Mouse (Mus musculus) olfactory bulb, adult 2 months (tissue): ENCODE measurements around the gene Cebpg. TPM values are rescaled to one million over a fixed set of nuclear protein-coding genes. Genes with fewer than 3 reads are reported as not detected.

ENCODE experiments used
- H3K27ac ChIP-seq: fragments of 200-500 bp; 2 replicates; pipeline ENCODE4 v1.5.1; 2012; ENCODE audit warnings: low read depth, low read length; ENCODE audit not compliant: insufficient read depth
- H3K4me1 ChIP-seq: fragments of 200-500 bp; 2 replicates; pipeline ENCODE4 v1.6.1; 2012; ENCODE audit warnings: low read length; ENCODE audit not compliant: control insufficient read depth, insufficient read depth
- H3K4me3 ChIP-seq: fragments of 200-500 bp; 2 replicates; pipeline ENCODE4 v1.5.1; 2012; ENCODE audit warnings: mild to moderate bottlenecking, low read depth, low read length, moderate library complexity; ENCODE audit not compliant: insufficient read depth
- CTCF ChIP-seq: fragments of 200-500 bp; IDR thresholded peaks from 2 replicates; pipeline ENCODE4 v1.5.1; 2012; ENCODE audit warnings: low read depth, mild to moderate bottlenecking, low read length, moderate library complexity; ENCODE audit not compliant: insufficient read depth
- POLR2A ChIP-seq: fragments of 200-500 bp; IDR thresholded peaks from 2 replicates; pipeline ENCODE4 v1.6.1; 2012; ENCODE audit warnings: mild to moderate bottlenecking, low read depth, low read length, moderate library complexity; ENCODE audit not compliant: insufficient read depth
- WGBS: fragments of 180-500 bp; shearing (Covaris S2); methylation state at CpG from one replicate; pipeline ENCODE4 v1.1.7; 2018; 5-methylcytosine and 5-hydroxymethylcytosine counted together
- polyA plus RNA-seq: library from polyadenylated mRNA; stranded (reverse); fragments of >200 nt; gene quantifications from 2 replicates; pipeline ENCODE4 v1.2.4, GENCODE M21; 2012; ENCODE audit warnings: low replicate concordance; ENCODE audit not compliant: missing spikeins, insufficient read depth, insufficient read length

Cebpg gene
- polyA plus RNA-seq, 1 experiment, result not detected

DNA sequence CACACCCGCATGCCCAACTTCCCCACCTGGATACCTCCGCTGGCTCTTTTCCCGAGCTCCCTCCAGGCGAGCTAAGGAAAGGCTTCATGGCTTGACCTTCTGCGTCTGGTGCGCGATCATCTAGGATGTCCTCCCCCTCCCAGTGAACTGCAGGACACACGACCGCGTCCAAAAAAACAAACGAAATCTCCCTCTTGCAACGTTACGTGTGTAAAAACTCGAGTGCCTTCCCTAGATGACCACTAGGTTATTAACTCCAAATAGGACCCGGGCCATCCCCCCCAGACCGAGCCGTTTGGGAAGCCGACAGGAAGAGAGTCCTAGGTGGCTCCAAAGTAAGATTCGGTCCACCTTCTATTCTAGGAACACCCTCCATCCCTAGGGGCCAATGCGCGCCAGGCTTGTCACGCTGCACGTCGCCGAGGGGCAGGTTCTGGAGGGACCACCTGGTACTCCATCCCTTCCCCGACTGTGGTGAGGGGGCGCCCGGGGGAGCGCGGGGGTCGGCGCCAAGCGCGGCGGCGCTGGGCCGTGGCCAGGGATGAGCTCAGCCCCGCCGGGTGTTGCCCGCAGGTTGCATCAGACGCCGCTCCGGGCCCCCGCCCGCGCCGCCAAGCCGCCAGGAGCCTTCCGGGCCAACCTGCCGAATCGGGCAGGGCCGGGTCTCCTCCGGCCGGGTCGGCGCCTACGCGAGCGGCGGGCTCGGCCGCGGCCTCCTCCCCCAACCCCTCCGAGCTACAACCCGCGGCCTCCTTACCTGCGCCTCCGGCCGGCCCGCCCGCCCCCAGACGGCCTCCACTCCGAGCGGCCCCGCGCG lies 546 bp downstream of the Cebpg start:
- under 1% methylated on average over 69 of the region's 77 CpGs for WGBS
- peaks cover 2% of the 10 kb centered on the region for H3K4me1 ChIP-seq
- no peak; the same call in 1 of the 2 replicates for TF ChIP-seq POLR2A
- TF ChIP-seq CTCF, result no peak
- H3K4me3 ChIP-seq, result peak overlapping the region; percentile 87
- peak overlapping the region; percentile 48; the same call in 1 of the 2 replicates for H3K27ac ChIP-seq

DNA sequence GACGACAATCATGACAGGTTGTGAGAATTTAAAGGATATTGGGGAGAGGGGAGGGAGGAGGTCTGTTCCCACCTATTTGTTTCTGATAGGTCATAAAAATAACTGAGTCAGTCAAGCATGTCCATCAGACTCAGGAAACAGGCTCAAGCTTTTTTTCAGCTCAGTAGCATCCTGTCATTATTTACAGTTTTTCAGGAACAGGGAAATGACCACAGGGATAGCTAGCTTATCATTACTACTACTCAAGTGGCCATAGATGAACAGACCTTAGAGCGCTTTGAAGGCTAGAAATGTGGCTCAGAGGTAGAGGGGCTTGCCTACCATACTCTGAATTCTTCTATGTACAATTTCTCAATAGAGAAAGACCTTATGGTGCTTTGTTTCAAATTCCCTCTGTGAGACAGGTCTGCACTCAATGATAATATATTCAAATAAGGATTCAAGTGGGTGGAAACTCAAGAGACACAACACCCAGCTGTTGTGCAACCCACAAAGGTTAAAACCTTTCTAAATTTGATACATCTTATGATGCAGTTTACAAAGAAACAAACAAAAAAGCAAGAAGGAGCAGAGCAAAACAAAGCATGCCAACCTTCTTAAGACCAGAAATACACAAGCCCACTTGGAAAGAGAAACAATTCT lies 1.3 kb downstream of the Cebpg start:
- 61% methylated on average over 2 of the region's 2 CpGs for WGBS
- no peak for TF ChIP-seq POLR2A
- TF ChIP-seq CTCF, result no peak
- H3K4me1 ChIP-seq, result peaks cover 4% of the 10 kb centered on the region
- peak overlapping the region; percentile 87 for H3K4me3 ChIP-seq
- H3K27ac ChIP-seq, result no peak overlapping the region

DNA sequence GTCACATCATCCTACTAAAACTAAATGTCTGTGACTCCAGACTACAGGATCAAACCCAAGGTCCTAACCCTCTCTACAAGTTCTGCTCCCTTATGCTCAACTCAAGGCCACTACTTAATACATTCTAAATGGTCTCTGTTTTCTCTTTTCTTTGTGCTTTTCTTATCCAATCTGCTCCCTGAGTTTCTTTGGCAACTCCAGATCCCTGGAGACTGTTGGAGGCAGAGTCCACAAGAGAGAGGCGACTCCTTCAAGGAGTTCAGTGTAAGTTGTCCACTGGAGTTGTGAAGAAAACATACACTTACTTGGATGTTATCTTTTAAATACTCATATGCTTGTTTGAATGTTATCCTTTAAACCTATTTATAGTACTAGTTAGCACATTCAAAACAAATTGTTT lies 2.1 kb downstream of the Cebpg start:
- TF ChIP-seq POLR2A (no peak), CTCF (no peak)
- no peak overlapping the region for H3K27ac ChIP-seq
- H3K4me3 ChIP-seq, result no peak overlapping the region
- WGBS, result 84% methylated on average over 1 of the region's 1 CpGs
- H3K4me1 ChIP-seq, result peaks cover 4% of the 10 kb centered on the region

- no peak for TF ChIP-seq POLR2A
- TF ChIP-seq CTCF, result no peak
- Histone ChIP-seq H3K4me3 (no peak overlapping the region), H3K4me1 (peaks cover 4% of the 10 kb centered on the region), H3K27ac (no peak overlapping the region)
- WGBS, result 80% methylated on average over 3 of the region's 3 CpGs
Measured at GRCm38 (mm10) chr7:35053161-35053560, 3.2 kb downstream of the Cebpg start.

DNA sequence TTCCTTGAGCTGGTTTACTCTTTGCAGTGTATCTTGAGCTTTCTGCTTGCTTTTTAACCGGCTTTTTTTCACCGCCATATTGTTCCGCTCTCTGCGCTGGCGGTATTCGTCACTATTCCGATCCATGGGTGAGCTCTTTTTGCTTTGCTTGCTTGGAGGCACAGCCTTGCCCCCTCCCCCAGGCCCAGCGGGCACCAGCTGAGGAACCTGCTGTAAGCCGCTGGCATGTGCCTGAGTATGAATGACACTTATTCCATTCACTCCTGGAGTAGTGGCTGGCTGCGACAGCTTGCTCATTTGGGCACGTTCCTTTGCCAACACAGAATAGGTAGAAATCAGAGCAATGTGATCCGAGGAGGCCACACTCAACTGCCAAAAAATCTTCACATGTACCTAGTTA lies 5.8 kb downstream of the Cebpg start:
- 78% methylated on average over 12 of the region's 12 CpGs for WGBS
- Histone ChIP-seq H3K27ac (no peak overlapping the region), H3K4me3 (no peak overlapping the region), H3K4me1 (peaks cover 4% of the 10 kb centered on the region)
- TF ChIP-seq CTCF, result no peak
- no peak for TF ChIP-seq POLR2A

GRCm38 (mm10) chr7:35046091-35046490 lies 10.3 kb downstream of the Cebpg start:
- Histone ChIP-seq H3K4me3 (no peak overlapping the region), H3K4me1 (peaks cover 13% of the 10 kb centered on the region; the same call in 1 of the 2 replicates), H3K27ac (no peak overlapping the region)
- TF ChIP-seq POLR2A (no peak), CTCF (no peak)
- over 99% methylated on average over 4 of the region's 4 CpGs for WGBS

DNA sequence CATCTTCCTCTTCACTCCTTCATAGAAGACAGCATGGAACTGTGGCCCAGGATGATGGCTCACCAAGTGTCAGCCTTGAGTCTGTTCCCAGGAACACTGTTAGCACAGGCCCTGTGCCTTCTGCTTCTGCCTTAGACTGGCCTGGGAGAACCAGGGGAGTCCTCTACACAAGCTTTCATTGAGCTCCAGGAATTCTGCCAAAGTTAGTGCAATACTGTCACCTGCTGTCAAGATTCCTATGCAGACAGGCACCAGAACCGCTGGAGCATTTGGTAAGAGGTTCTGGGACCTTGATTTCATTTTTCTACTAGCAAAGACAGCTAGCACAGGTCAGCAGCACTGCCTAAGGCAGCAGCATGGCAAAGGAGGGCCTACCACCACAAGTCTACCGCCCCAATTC lies 11.7 kb downstream of the Cebpg start:
- no peak for TF ChIP-seq CTCF
- TF ChIP-seq POLR2A, result no peak
- H3K4me1 ChIP-seq, result peaks cover 12% of the 10 kb centered on the region; the same call in 1 of the 2 replicates
- WGBS, result 83% methylated on average over 2 of the region's 2 CpGs
- no peak overlapping the region for H3K4me3 ChIP-seq
- no peak overlapping the region for H3K27ac ChIP-seq

GRCm38 (mm10) chr7:35043266-35043817 lies 13.0 kb downstream of the Cebpg start:
- Histone ChIP-seq H3K4me3 (no peak overlapping the region), H3K27ac (no peak overlapping the region), H3K4me1 (peaks cover 12% of the 10 kb centered on the region; the same call in 1 of the 2 replicates)
- TF ChIP-seq CTCF (no peak), POLR2A (no peak)
- 95% methylated on average over 10 of the region's 10 CpGs for WGBS

DNA sequence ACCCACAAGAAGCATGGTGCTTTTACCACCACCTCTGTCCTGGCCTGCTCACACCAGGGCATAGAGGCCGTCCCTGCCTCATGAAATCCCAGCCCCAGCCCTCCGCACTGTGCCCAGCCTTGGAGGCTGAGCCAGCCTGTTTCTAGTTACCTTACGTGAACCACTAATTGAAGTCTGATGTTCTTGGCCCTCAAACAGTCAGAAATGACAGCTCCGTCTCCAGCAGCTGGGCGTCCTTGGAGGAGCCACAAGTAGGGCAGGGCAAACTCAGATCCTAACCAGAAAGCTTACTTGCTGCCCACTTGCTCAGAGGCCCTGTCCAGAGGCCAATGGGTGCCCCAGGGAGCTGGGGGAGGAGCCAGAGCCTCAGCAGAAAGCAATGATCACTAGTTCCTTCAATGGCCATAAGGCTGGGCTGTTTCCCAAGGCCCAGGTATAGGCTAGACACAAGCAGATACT lies 13.6 kb downstream of the Cebpg start:
- Histone ChIP-seq H3K27ac (no peak overlapping the region), H3K4me1 (peaks cover 12% of the 10 kb centered on the region; the same call in 1 of the 2 replicates), H3K4me3 (no peak overlapping the region)
- WGBS, result 74% methylated on average over 5 of the region's 5 CpGs
- TF ChIP-seq CTCF (no peak), POLR2A (no peak)
